In genomic region chr2:91961901-91962761, GRCm38 (mm10) we compare ENCODE assay signal across 7 mouse cellular contexts. TPM values are rescaled to one million over a fixed set of nuclear protein-coding genes. Genes with fewer than 3 reads are reported as not detected.
A peak's percentile ranks its signal among the peaks of the same experiment; 100 is the strongest.
DNase-seq lines count a peak whose midpoint lies in the region; ATAC-seq and TF ChIP-seq lines count a peak whose summit lies in the region.

No protein-coding gene starts in this region.

- H3K9ac ChIP-seq in forebrain, embryonic 16.5 days (replicated peaks; ENCODE audit: low read depth, low read length): peak overlapping the region; percentile 93; the same call in 1 of the 2 replicates

- H3K27me3 ChIP-seq in forebrain, embryonic 16.5 days (replicated peaks; ENCODE audit: control insufficient read depth, insufficient read depth, low read length): no peaks in the 10 kb centered on the region
- H3K27me3 ChIP-seq in limb, embryonic 10.5 days (ENCODE audit: low read depth, poor library complexity, severe bottlenecking): no peaks in the 10 kb centered on the region
- H3K27me3 ChIP-seq in small intestine, adult 2 months (ENCODE audit: control insufficient read depth, insufficient read depth, low read length): no peaks in the 10 kb centered on the region

- TF ChIP-seq CTCF in small intestine, adult 2 months (IDR thresholded peaks at IDR 0.05; ENCODE audit: extremely low read depth, insufficient read length, insufficient replicate concordance, low read depth, low read length): no peak

- no peak for ATAC-seq in forebrain, embryonic 16.5 days

- no peaks in the 10 kb centered on the region for H3K36me3 ChIP-seq in forebrain, embryonic 16.5 days (ENCODE audit: control insufficient read depth, insufficient read depth)
- H3K36me3 ChIP-seq in limb, embryonic 10.5 days: peaks cover 20% of the 10 kb centered on the region
- H3K36me3 ChIP-seq in small intestine, adult 2 months (ENCODE audit: control insufficient read depth, insufficient read depth, low read length): no peaks in the 10 kb centered on the region

- H3K27ac ChIP-seq in forebrain, embryonic 16.5 days (ENCODE audit: low read length): no peak overlapping the region
- peak overlapping the region; percentile 93 for H3K27ac ChIP-seq in limb, embryonic 10.5 days
- H3K27ac ChIP-seq in small intestine, adult 2 months (ENCODE audit: insufficient read depth, low read depth, low read length): peak overlapping the region; percentile 94

- 53% methylated on average over 4 of the region's 4 CpGs for WGBS in forebrain, embryonic 16.5 days
- WGBS in limb, embryonic 10.5 days: 72% methylated on average over 4 of the region's 4 CpGs
- WGBS in small intestine, adult 2 months: 16% methylated on average over 4 of the region's 4 CpGs

- peak overlapping the region; percentile 82 for H3K4me2 ChIP-seq in forebrain, embryonic 16.5 days (ENCODE audit: low read length)

- H3K4me1 ChIP-seq in forebrain, embryonic 16.5 days (replicated peaks; ENCODE audit: control insufficient read depth, insufficient read depth, low read length): peaks cover 31% of the 10 kb centered on the region
- peaks cover 84% of the 10 kb centered on the region for H3K4me1 ChIP-seq in limb, embryonic 10.5 days
- H3K4me1 ChIP-seq in small intestine, adult 2 months (ENCODE audit: control insufficient read depth, insufficient read depth, insufficient read length, low read length): peaks cover 40% of the 10 kb centered on the region

- peak; percentile 73 for DNase-seq in A20 (ENCODE audit: low read depth, low spot score)
- peak; percentile 84 for DNase-seq in CD4-positive helper T cell, adult 2 months (ENCODE audit: low read depth, low spot score)
- no peak for DNase-seq in limb, embryonic 10.5 days (ENCODE audit: low spot score)
- no peak for DNase-seq in right cerebral cortex, postnatal 36 days (ENCODE audit: low spot score in 2 of 2)
- no peak for DNase-seq in left cerebral cortex, adult 18-20 months (ENCODE audit: low spot score in 2 of 2)

- no peaks in the 10 kb centered on the region for H3K9me3 ChIP-seq in forebrain, embryonic 16.5 days (ENCODE audit: control insufficient read depth, low read length)
- no peaks in the 10 kb centered on the region for H3K9me3 ChIP-seq in limb, embryonic 10.5 days (replicated peaks)

- no peak for TF ChIP-seq POLR2A in small intestine, adult 2 months (IDR thresholded peaks at IDR 0.05; ENCODE audit: low read depth, low read length)

- peak overlapping the region; percentile 85 for H3K4me3 ChIP-seq in forebrain, embryonic 16.5 days (replicated peaks; ENCODE audit: low read length)
- peak overlapping the region; percentile 76 for H3K4me3 ChIP-seq in limb, embryonic 10.5 days
- H3K4me3 ChIP-seq in small intestine, adult 2 months (ENCODE audit: low read depth, low read length): peak overlapping the region; percentile 93

RNA-seq across cellular contexts. Expression of gene Dgkz, which starts 13.5 kb away (rescaled TPM):
- polyA plus RNA-seq in forebrain, embryonic 16.5 days (2015; fragmentation: Nextera tagmentation; extraction: Ambion mirVana): 28.7 and 33.6 TPM in 2 replicates
- 57.3 and 59.9 TPM in 2 replicates for polyA plus RNA-seq in limb, embryonic 10.5 days (2016; fragmentation: Nextera tagmentation; extraction: Ambion mirVana)
- polyA plus RNA-seq in small intestine, adult 2 months (2012; rRNA removed): 165 and 295 TPM in 2 replicates
- total RNA-seq in left cerebral cortex, adult 18-20 months (2021): 100 to 1,000 TPM; 491 to 526 TPM

RNA-seq across cellular contexts. Expression of gene Gm9821, which starts 16.6 kb away (rescaled TPM):
- 0.37 and 0.46 TPM in 2 replicates for polyA plus RNA-seq in forebrain, embryonic 16.5 days (2015; fragmentation: Nextera tagmentation; extraction: Ambion mirVana)
- 0.33 and 0.56 TPM in 2 replicates for polyA plus RNA-seq in limb, embryonic 10.5 days (2016; fragmentation: Nextera tagmentation; extraction: Ambion mirVana)
- polyA plus RNA-seq in small intestine, adult 2 months (2012; rRNA removed): not detected in 2 replicates
- total RNA-seq in left cerebral cortex, adult 18-20 months (2021): not detected

RNA-seq across cellular contexts. Expression of gene Mdk, which starts 30.0 kb away (rescaled TPM):
- 256 and 290 TPM in 2 replicates for polyA plus RNA-seq in forebrain, embryonic 16.5 days (2015; fragmentation: Nextera tagmentation; extraction: Ambion mirVana)
- 2,617 and 2,689 TPM in 2 replicates for polyA plus RNA-seq in limb, embryonic 10.5 days (2016; fragmentation: Nextera tagmentation; extraction: Ambion mirVana)
- polyA plus RNA-seq in small intestine, adult 2 months (2012; rRNA removed): 2.4 and 5.9 TPM in 2 replicates
- total RNA-seq in left cerebral cortex, adult 18-20 months (2021): 10 to 100 TPM; 19.0 to 23.8 TPM

RNA-seq across cellular contexts. Expression of gene Chrm4, which starts 35.1 kb away (rescaled TPM):
- polyA plus RNA-seq in forebrain, embryonic 16.5 days (2015; fragmentation: Nextera tagmentation; extraction: Ambion mirVana): 2.4 and 2.6 TPM in 2 replicates
- 0.67 and 0.76 TPM in 2 replicates for polyA plus RNA-seq in limb, embryonic 10.5 days (2016; fragmentation: Nextera tagmentation; extraction: Ambion mirVana)
- 2.2 and 2.9 TPM in 2 replicates for polyA plus RNA-seq in small intestine, adult 2 months (2012; rRNA removed)
- 10 to 100 TPM; 56.6 to 61.4 TPM for total RNA-seq in left cerebral cortex, adult 18-20 months (2021)

Comparison
In these comparisons a context has a peak if more than half of its experiments do, and no peak if none do; other contexts are left out.
1. DNase-seq: peak in A20 (single experiment) and CD4-positive helper T cell, adult 2 months (single experiment); none in limb, embryonic 10.5 days (single experiment), right cerebral cortex, postnatal 36 days (0 of 2) and left cerebral cortex, adult 18-20 months (0 of 2).
2. RNA of gene Mdk, which starts 30.0 kb away (polyA plus RNA-seq): 2,617 to 2,689 TPM in limb, embryonic 10.5 days and 256 to 290 TPM in forebrain, embryonic 16.5 days; 2.4 to 5.9 TPM in small intestine, adult 2 months; every median in the first group is over 10 times any median in the second.
3. Peak in every context shown above with its lines, with median percentiles within 50 percentile points of each other: H3K4me3 ChIP-seq.